Mouse (Mus musculus): Measurements from ENCODE around the gene Entpd8. TPM values are rescaled to one million over a fixed set of nuclear protein-coding genes. Genes with fewer than 3 reads are reported as not detected.

The Entpd8 gene
- polyA plus RNA-seq, 1 experiment, result not detected

GRCm38 (mm10) chr2:25095109-25095850 is 15.2 kb downstream of the Entpd8 start, which contains the start of gene Noxa1:
TSS of gene Noxa1 (minus strand) at chr2:25095149.
- no peaks in the 10 kb centered on the region for H3K79me3 ChIP-seq (ENCODE audit: low read depth)
- no peaks in the 10 kb centered on the region for H3K36me3 ChIP-seq (ENCODE audit: control insufficient read depth, insufficient read depth)
- H3K4me3 ChIP-seq (ENCODE audit: insufficient read depth, poor library complexity, severe bottlenecking), result no peak within 1 kb of the TSS
- no peak for TF ChIP-seq USF1 (IDR thresholded peaks at IDR 0.05; ENCODE audit: low read depth)
- TF ChIP-seq CTCF (IDR thresholded peaks at IDR 0.05; ENCODE audit: control insufficient read depth, insufficient read depth, insufficient read length), result no peak
- TF ChIP-seq MAX (IDR thresholded peaks at IDR 0.05), result no peak
- TF ChIP-seq MYOG (IDR thresholded peaks at IDR 0.05; ENCODE audit: control insufficient read depth, extremely low read depth, insufficient read length), result no peak
- no peak for TF ChIP-seq CEBPB (IDR thresholded peaks at IDR 0.05; ENCODE audit: low read depth)
- no peak for TF ChIP-seq MYOD1 (IDR thresholded peaks at IDR 0.05; ENCODE audit: control insufficient read depth, insufficient read length, low read depth)
- no peak for TF ChIP-seq FOSL1 (IDR thresholded peaks at IDR 0.05; ENCODE audit: insufficient read depth, low read length, poor library complexity, severe bottlenecking)
- no peaks in the 10 kb centered on the region for H3K79me2 ChIP-seq (ENCODE audit: control insufficient read depth, insufficient read depth)
- H3K27me3 ChIP-seq (ENCODE audit: control insufficient read depth, insufficient read depth, insufficient read length), result peaks cover 35% of the 10 kb centered on the region
- no peak within 1 kb of the TSS for H3ac ChIP-seq (ENCODE audit: control insufficient read depth, insufficient read length, low read depth)

GRCm38 (mm10) chr2:25098005-25098615 is 18.0 kb downstream of the Entpd8 start:
- Histone ChIP-seq H3K79me3 (ENCODE audit: low read depth) (no peaks in the 10 kb centered on the region), H3K36me3 (ENCODE audit: control insufficient read depth, insufficient read depth) (no peaks in the 10 kb centered on the region), H3K4me3 (ENCODE audit: insufficient read depth, poor library complexity, severe bottlenecking) (no peak overlapping the region), H3K27me3 (ENCODE audit: control insufficient read depth, insufficient read depth, insufficient read length) (peaks cover 43% of the 10 kb centered on the region), H3K79me2 (ENCODE audit: control insufficient read depth, insufficient read depth) (no peaks in the 10 kb centered on the region), H3ac (ENCODE audit: control insufficient read depth, insufficient read length, low read depth) (no peak overlapping the region)
- TF ChIP-seq CEBPB (IDR thresholded peaks at IDR 0.05; ENCODE audit: low read depth), result no peak
- TF ChIP-seq MYOG (IDR thresholded peaks at IDR 0.05; ENCODE audit: control insufficient read depth, extremely low read depth, insufficient read length), result no peak
- no peak for TF ChIP-seq USF1 (IDR thresholded peaks at IDR 0.05; ENCODE audit: low read depth)

- H3ac ChIP-seq (ENCODE audit: control insufficient read depth, insufficient read length, low read depth), result no peak overlapping the region
- H3K4me3 ChIP-seq (ENCODE audit: insufficient read depth, poor library complexity, severe bottlenecking), result no peak overlapping the region
- H3K36me3 ChIP-seq (ENCODE audit: control insufficient read depth, insufficient read depth), result no peaks in the 10 kb centered on the region
- H3K27me3 ChIP-seq (ENCODE audit: control insufficient read depth, insufficient read depth, insufficient read length), result peaks cover 39% of the 10 kb centered on the region
- H3K79me2 ChIP-seq (ENCODE audit: control insufficient read depth, insufficient read depth), result no peaks in the 10 kb centered on the region
- H3K79me3 ChIP-seq (ENCODE audit: low read depth), result no peaks in the 10 kb centered on the region
- TF ChIP-seq USF1 (IDR thresholded peaks at IDR 0.05; ENCODE audit: low read depth), result no peak
- peak; percentile 12 for TF ChIP-seq CTCF (IDR thresholded peaks at IDR 0.05; ENCODE audit: control insufficient read depth, insufficient read depth, insufficient read length)
Observed at GRCm38 (mm10) chr2:25098956-25099355, 18.9 kb downstream of the Entpd8 start.

- no peaks in the 10 kb centered on the region for H3K79me3 ChIP-seq (ENCODE audit: low read depth)
- peaks cover 34% of the 10 kb centered on the region for H3K27me3 ChIP-seq (ENCODE audit: control insufficient read depth, insufficient read depth, insufficient read length)
- no peak for TF ChIP-seq CTCF (IDR thresholded peaks at IDR 0.05; ENCODE audit: control insufficient read depth, insufficient read depth, insufficient read length)
- no peak for TF ChIP-seq MAX (IDR thresholded peaks at IDR 0.05)
- TF ChIP-seq MYOG (IDR thresholded peaks at IDR 0.05; ENCODE audit: control insufficient read depth, extremely low read depth, insufficient read length), result no peak
- TF ChIP-seq MYOD1 (IDR thresholded peaks at IDR 0.05; ENCODE audit: control insufficient read depth, insufficient read length, low read depth), result no peak
- no peak for TF ChIP-seq FOSL1 (IDR thresholded peaks at IDR 0.05; ENCODE audit: insufficient read depth, low read length, poor library complexity, severe bottlenecking)
- TF ChIP-seq USF1 (IDR thresholded peaks at IDR 0.05; ENCODE audit: low read depth), result no peak
- no peak for TF ChIP-seq CEBPB (IDR thresholded peaks at IDR 0.05; ENCODE audit: low read depth)
- H3ac ChIP-seq (ENCODE audit: control insufficient read depth, insufficient read length, low read depth), result no peak overlapping the region
- no peaks in the 10 kb centered on the region for H3K36me3 ChIP-seq (ENCODE audit: control insufficient read depth, insufficient read depth)
- H3K4me3 ChIP-seq (ENCODE audit: insufficient read depth, poor library complexity, severe bottlenecking), result no peak overlapping the region
- no peaks in the 10 kb centered on the region for H3K79me2 ChIP-seq (ENCODE audit: control insufficient read depth, insufficient read depth)
Observed at GRCm38 (mm10) chr2:25099703-25100102, 19.6 kb downstream of the Entpd8 start.

- no peak overlapping the region for H3K4me3 ChIP-seq (ENCODE audit: insufficient read depth, poor library complexity, severe bottlenecking)
- H3K79me2 ChIP-seq (ENCODE audit: control insufficient read depth, insufficient read depth), result no peaks in the 10 kb centered on the region
- H3K27me3 ChIP-seq (ENCODE audit: control insufficient read depth, insufficient read depth, insufficient read length), result peaks cover 31% of the 10 kb centered on the region
- TF ChIP-seq CTCF (IDR thresholded peaks at IDR 0.05; ENCODE audit: control insufficient read depth, insufficient read depth, insufficient read length) (no peak), USF1 (IDR thresholded peaks at IDR 0.05; ENCODE audit: low read depth) (no peak), MAX (IDR thresholded peaks at IDR 0.05) (no peak), FOSL1 (IDR thresholded peaks at IDR 0.05; ENCODE audit: insufficient read depth, low read length, poor library complexity, severe bottlenecking) (no peak), CEBPB (IDR thresholded peaks at IDR 0.05; ENCODE audit: low read depth) (no peak), MYOD1 (IDR thresholded peaks at IDR 0.05; ENCODE audit: control insufficient read depth, insufficient read length, low read depth) (no peak), MYOG (IDR thresholded peaks at IDR 0.05; ENCODE audit: control insufficient read depth, extremely low read depth, insufficient read length) (no peak)
- no peak overlapping the region for H3ac ChIP-seq (ENCODE audit: control insufficient read depth, insufficient read length, low read depth)
- no peaks in the 10 kb centered on the region for H3K36me3 ChIP-seq (ENCODE audit: control insufficient read depth, insufficient read depth)
- no peaks in the 10 kb centered on the region for H3K79me3 ChIP-seq (ENCODE audit: low read depth)
Observed at GRCm38 (mm10) chr2:25104122-25104521, 24.0 kb downstream of the Entpd8 start.

- no peak overlapping the region for H3ac ChIP-seq (ENCODE audit: control insufficient read depth, insufficient read length, low read depth)
- no peaks in the 10 kb centered on the region for H3K79me3 ChIP-seq (ENCODE audit: low read depth)
- H3K36me3 ChIP-seq (ENCODE audit: control insufficient read depth, insufficient read depth), result no peaks in the 10 kb centered on the region
- peaks cover 24% of the 10 kb centered on the region for H3K27me3 ChIP-seq (ENCODE audit: control insufficient read depth, insufficient read depth, insufficient read length)
- TF ChIP-seq FOSL1 (IDR thresholded peaks at IDR 0.05; ENCODE audit: insufficient read depth, low read length, poor library complexity, severe bottlenecking), result no peak
- TF ChIP-seq CTCF (IDR thresholded peaks at IDR 0.05; ENCODE audit: control insufficient read depth, insufficient read depth, insufficient read length), result no peak
- no peak for TF ChIP-seq CEBPB (IDR thresholded peaks at IDR 0.05; ENCODE audit: low read depth)
- no peak for TF ChIP-seq MYOD1 (IDR thresholded peaks at IDR 0.05; ENCODE audit: control insufficient read depth, insufficient read length, low read depth)
- no peak for TF ChIP-seq MYOG (IDR thresholded peaks at IDR 0.05; ENCODE audit: control insufficient read depth, extremely low read depth, insufficient read length)
- TF ChIP-seq USF1 (IDR thresholded peaks at IDR 0.05; ENCODE audit: low read depth), result no peak
- no peak for TF ChIP-seq MAX (IDR thresholded peaks at IDR 0.05)
- H3K79me2 ChIP-seq (ENCODE audit: control insufficient read depth, insufficient read depth), result no peaks in the 10 kb centered on the region
- no peak overlapping the region for H3K4me3 ChIP-seq (ENCODE audit: insufficient read depth, poor library complexity, severe bottlenecking)
Observed at GRCm38 (mm10) chr2:25106045-25106444, 25.9 kb downstream of the Entpd8 start.
